ENCODE assay signal across 8 mouse cellular contexts in the genomic region with DNA sequence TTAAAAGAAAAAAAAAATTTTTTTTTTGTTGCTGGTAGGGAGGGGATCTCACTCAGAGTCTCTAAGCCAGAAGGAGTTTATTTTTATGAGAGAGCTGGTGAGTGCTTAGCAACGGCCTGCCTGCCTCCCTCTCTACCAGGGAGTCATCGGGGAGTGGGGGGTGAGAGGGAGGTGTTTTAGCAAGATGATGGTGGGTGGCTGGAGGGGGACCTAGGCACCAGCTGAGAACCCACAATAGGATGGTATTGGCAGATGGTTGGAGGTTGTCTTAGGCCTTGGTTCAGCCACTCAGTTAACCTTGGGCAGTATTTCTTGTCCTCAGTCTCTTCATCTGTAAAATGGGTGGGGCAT. TPM values are rescaled to one million over a fixed set of nuclear protein-coding genes. Genes with fewer than 3 reads are reported as not detected.
A peak's percentile ranks its signal among the peaks of the same experiment; 100 is the strongest.
DNase-seq lines count a peak whose midpoint lies in the region; ATAC-seq and TF ChIP-seq lines count a peak whose summit lies in the region.

No protein-coding gene starts in this region.

- in situ Hi-C loops in CH12.LX (cut with MboI; ENCODE audit: low pct_ligation_motif_present, low pct_unique_long_range_greater_than_20kb, low sequenced_read_pairs), result no loop called here

- dilution Hi-C loops in CH12.LX (cut with MboI; ENCODE audit: extremely low pct_ligation_motif_present, extremely low pct_unique_long_range_greater_than_20kb, low sequenced_read_pairs), result no loop called here

- H3K9me3 ChIP-seq in erythroblast, embryonic 14.5 days (ENCODE audit: control insufficient read depth, low read length), result no peaks in the 10 kb centered on the region
- H3K9me3 ChIP-seq in CH12.LX (replicated peaks; ENCODE audit: low read length), result no peaks in the 10 kb centered on the region
- H3K9me3 ChIP-seq in forebrain, embryonic 16.5 days (ENCODE audit: control insufficient read depth, low read length), result no peaks in the 10 kb centered on the region
- H3K9me3 ChIP-seq in neural tube, embryonic 13.5 days, result no peaks in the 10 kb centered on the region

- TF ChIP-seq CTCF in CH12.LX (conservative IDR thresholded peaks at IDR 0.05 in 1 of 2, IDR thresholded peaks at IDR 0.05 in 1 of 2; ENCODE audit: low read depth in 2 of 2, low read length in 2 of 2), result no peak

- 26% methylated on average over 2 of the region's 2 CpGs for WGBS in forebrain, embryonic 16.5 days
- WGBS in neural tube, embryonic 13.5 days, result 3% methylated on average over 2 of the region's 2 CpGs

- TF ChIP-seq RAD21 in CH12.LX (IDR thresholded peaks at IDR 0.05; ENCODE audit: low read depth, low read length), result no peak

- no peak for TF ChIP-seq EP300 in CH12.LX (IDR thresholded peaks at IDR 0.05; ENCODE audit: low read length)

- intact Hi-C loops in left cerebral cortex, postnatal 14 days (cut with DNase I), result loop anchor here (10.0 kb wide), 1 partner anchor 49 kb away; no protein-coding TSS in a partner anchor

- H3K4me3 ChIP-seq in erythroblast, embryonic 14.5 days (replicated peaks), result peak overlapping the region; percentile 13
- peak overlapping the region in 2 of 3 experiments; percentile 71 to 97 for H3K4me3 ChIP-seq in CH12.LX (replicated peaks in 1 of 3; ENCODE audit: low read depth in 2 of 3, low read length in 2 of 3, poor library complexity in 1 of 3)
- peak overlapping the region; percentile 93 for H3K4me3 ChIP-seq in forebrain, embryonic 16.5 days (replicated peaks; ENCODE audit: low read length)
- H3K4me3 ChIP-seq in neural tube, embryonic 13.5 days, result peak overlapping the region; percentile 83

- H3K9ac ChIP-seq in CH12.LX (ENCODE audit: insufficient read depth, low read depth), result peak overlapping the region; percentile 89; the same call in 1 of the 2 replicates
- peak overlapping the region; percentile 97 for H3K9ac ChIP-seq in forebrain, embryonic 16.5 days (replicated peaks; ENCODE audit: low read depth, low read length)
- H3K9ac ChIP-seq in neural tube, embryonic 13.5 days, result peak overlapping the region; percentile 97

- H3K36me3 ChIP-seq in erythroblast, embryonic 14.5 days (ENCODE audit: control insufficient read depth), result peaks cover 3% of the 10 kb centered on the region; the same call in 1 of the 2 replicates
- peaks cover 0 to 29% of the 10 kb centered on the region in 2 experiments for H3K36me3 ChIP-seq in CH12.LX (replicated peaks in 1 of 2; ENCODE audit: control insufficient read depth in 1 of 2, insufficient read depth in 1 of 2, low read length in 1 of 2)
- H3K36me3 ChIP-seq in forebrain, embryonic 16.5 days (ENCODE audit: control insufficient read depth, insufficient read depth), result no peaks in the 10 kb centered on the region
- H3K36me3 ChIP-seq in neural tube, embryonic 13.5 days, result peaks cover 3% of the 10 kb centered on the region; the same call in 1 of the 2 replicates

- H3K27ac ChIP-seq in CH12.LX (ENCODE audit: insufficient read depth, low read depth), result no peak overlapping the region
- peak overlapping the region; percentile 97; the same call in 1 of the 2 replicates for H3K27ac ChIP-seq in forebrain, embryonic 16.5 days (ENCODE audit: low read length)
- H3K27ac ChIP-seq in neural tube, embryonic 13.5 days (replicated peaks), result peak overlapping the region; percentile 98; the same call in 1 of the 2 replicates

- no peak for ATAC-seq in erythroblast, adult 5-6 weeks (replicated peaks; ENCODE audit: low FRiP score, poor library complexity, severe bottlenecking)
- ATAC-seq in forebrain, embryonic 16.5 days, result no peak
- no peak for ATAC-seq in neural tube, embryonic 13.5 days (ENCODE audit: low read depth)

- H3K4me1 ChIP-seq in erythroblast, embryonic 14.5 days (ENCODE audit: control insufficient read depth), result peaks cover 45% of the 10 kb centered on the region
- H3K4me1 ChIP-seq in CH12.LX (ENCODE audit: control insufficient read depth in 1 of 2, insufficient read depth in 2 of 2), result peaks cover 26 to 66% of the 10 kb centered on the region in 2 experiments
- peaks cover 42% of the 10 kb centered on the region for H3K4me1 ChIP-seq in forebrain, embryonic 16.5 days (replicated peaks; ENCODE audit: control insufficient read depth, insufficient read depth, low read length)
- peaks cover 67% of the 10 kb centered on the region for H3K4me1 ChIP-seq in neural tube, embryonic 13.5 days (replicated peaks)

- H3K79me2 ChIP-seq in CH12.LX (replicated peaks; ENCODE audit: control insufficient read depth, extremely low read depth, insufficient read depth, poor library complexity, severe bottlenecking), result peaks cover 9% of the 10 kb centered on the region

- H3K4me2 ChIP-seq in CH12.LX (ENCODE audit: insufficient read depth, low read depth, poor library complexity, severe bottlenecking), result peak overlapping the region; percentile 59; the same call in 1 of the 2 replicates
- peak overlapping the region; percentile 89 for H3K4me2 ChIP-seq in forebrain, embryonic 16.5 days (ENCODE audit: low read length)
- peak overlapping the region; percentile 95 for H3K4me2 ChIP-seq in neural tube, embryonic 13.5 days

- DNase-seq in CH12.LX (ENCODE audit: extremely low read depth), result no peak
- DNase-seq in left cerebral cortex, postnatal 14 days (ENCODE audit: low spot score in 2 of 2), result peak; percentile 57 to 78
- DNase-seq in yolk sac, embryonic 10.5 days (ENCODE audit: low spot score), result no peak
- no peak for DNase-seq in gastrocnemius, postnatal 4 days (ENCODE audit: low spot score in 2 of 2)

- H3K27me3 ChIP-seq in erythroblast, embryonic 14.5 days (ENCODE audit: control insufficient read depth), result no peaks in the 10 kb centered on the region
- no peaks in the 10 kb centered on the region for H3K27me3 ChIP-seq in CH12.LX (replicated peaks)
- H3K27me3 ChIP-seq in forebrain, embryonic 16.5 days (replicated peaks; ENCODE audit: control insufficient read depth, insufficient read depth, low read length), result no peaks in the 10 kb centered on the region
- no peaks in the 10 kb centered on the region for H3K27me3 ChIP-seq in neural tube, embryonic 13.5 days

- TF ChIP-seq POLR2A in CH12.LX (IDR thresholded peaks at IDR 0.05; ENCODE audit: low read depth, low read length), result no peak

TF ChIP-seq in CH12.LX, 34 proteins besides CTCF, POLR2A, EP300 and RAD21:
- TF ChIP-seq JUND (conservative IDR thresholded peaks at IDR 0.05; ENCODE audit: low read depth, low read length), result no peak
- TF ChIP-seq BHLHE40 (IDR thresholded peaks at IDR 0.05; ENCODE audit: low read depth, low read length), result no peak
- no peak for TF ChIP-seq SIN3A (IDR thresholded peaks at IDR 0.05; ENCODE audit: low read length)
- TF ChIP-seq MYC (IDR thresholded peaks at IDR 0.05; ENCODE audit: low read depth, low read length), result no peak
- no peak for TF ChIP-seq NELFE (IDR thresholded peaks at IDR 0.05; ENCODE audit: low read depth, low read length)
- TF ChIP-seq ELF1 (IDR thresholded peaks at IDR 0.05; ENCODE audit: low read depth, low read length), result no peak
- no peak for TF ChIP-seq MAFK (IDR thresholded peaks at IDR 0.05; ENCODE audit: insufficient replicate concordance, low read length)
- no peak for TF ChIP-seq TBP (conservative IDR thresholded peaks at IDR 0.05; ENCODE audit: low read depth, low read length)
- no peak for TF ChIP-seq MAX (IDR thresholded peaks at IDR 0.05; ENCODE audit: low read length)

RNA-seq across cellular contexts. Expression of gene Slc6a6, which starts 1.7 kb away (rescaled TPM):
- 0.34 and 0.45 TPM in 2 replicates for polyA plus RNA-seq in erythroblast, embryonic 14.5 days (2012)
- 12.1 and 15.0 TPM in 2 replicates for total RNA-seq in erythroblast, adult 5-6 weeks (2015; ENCODE audit: low replicate concordance)
- total RNA-seq in erythroblast, adult 5-6 weeks (2017; ENCODE audit: low replicate concordance), result 7.1 and 11.6 TPM in 2 replicates
- total RNA-seq in CH12.LX (2012; rRNA removed) (28.9 and 31.3 TPM in 2 replicates), CH12.LX (2014; rRNA removed) (28.4 and 30.1 TPM in 2 replicates)
- polyA plus RNA-seq in CH12.LX (2012; ENCODE audit: insufficient read length, low read depth), result 42.6 and 56.0 TPM in 2 replicates
- 98.6 and 107 TPM in 2 replicates for polyA plus RNA-seq in forebrain, embryonic 16.5 days (2015; fragmentation: Nextera tagmentation; extraction: Ambion mirVana)
- 100 to 1,000 TPM; 159 to 165 TPM for total RNA-seq in left cerebral cortex, postnatal 14 days (2021)
- 63.7 and 70.0 TPM in 2 replicates for polyA plus RNA-seq in neural tube, embryonic 13.5 days (2015; fragmentation: Nextera tagmentation; extraction: Ambion mirVana)
- 10 to 100 TPM; 53.5 to 56.9 TPM for total RNA-seq in gastrocnemius, postnatal 4 days (2021)

Comparison
In these comparisons a context has a peak if more than half of its experiments do, and no peak if none do; other contexts are left out.
1. H3K4me3 ChIP-seq: peak in every context shown above with its lines; median percentile 93 in forebrain, embryonic 16.5 days; 84 in CH12.LX; 83 in neural tube, embryonic 13.5 days; 13 in erythroblast, embryonic 14.5 days.
2. DNase-seq: peak in left cerebral cortex, postnatal 14 days (2 of 2); none in CH12.LX (single experiment), yolk sac, embryonic 10.5 days (single experiment) and gastrocnemius, postnatal 4 days (0 of 2).
3. Peak in every context shown above with its lines, with median percentiles within 50 percentile points of each other: H3K4me2 ChIP-seq and H3K9ac ChIP-seq.